Mouse (Mus musculus): ENCODE results near the gene Fbxo36. TPM values are rescaled to one million over a fixed set of nuclear protein-coding genes. Genes with fewer than 3 reads are reported as not detected.

The Fbxo36 gene
- total RNA-seq, 2 experiments from 2014 or later, result 3.8 TPM

DNA sequence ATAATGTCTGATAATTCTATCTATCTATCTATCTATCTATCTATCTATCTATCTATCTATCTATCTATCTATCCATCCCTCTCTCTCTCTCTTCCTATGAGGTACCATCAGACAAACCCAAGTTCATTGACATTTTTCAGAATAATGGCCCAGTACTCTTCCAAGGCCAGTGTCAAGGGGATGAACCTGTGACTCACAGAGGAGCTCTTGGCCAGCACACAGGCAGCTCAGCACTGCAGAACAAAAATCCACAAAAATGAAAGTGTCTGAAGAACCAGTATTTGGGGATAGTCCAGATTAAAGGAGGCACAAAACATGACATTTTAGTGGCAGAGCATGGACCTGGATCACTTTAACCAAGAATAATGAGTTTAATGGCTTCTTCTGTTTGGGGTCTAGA is 103.0 kb downstream of the Fbxo36 start:
- no peak for DNase-seq (ENCODE audit: low spot score in 2 of 2)

DNA sequence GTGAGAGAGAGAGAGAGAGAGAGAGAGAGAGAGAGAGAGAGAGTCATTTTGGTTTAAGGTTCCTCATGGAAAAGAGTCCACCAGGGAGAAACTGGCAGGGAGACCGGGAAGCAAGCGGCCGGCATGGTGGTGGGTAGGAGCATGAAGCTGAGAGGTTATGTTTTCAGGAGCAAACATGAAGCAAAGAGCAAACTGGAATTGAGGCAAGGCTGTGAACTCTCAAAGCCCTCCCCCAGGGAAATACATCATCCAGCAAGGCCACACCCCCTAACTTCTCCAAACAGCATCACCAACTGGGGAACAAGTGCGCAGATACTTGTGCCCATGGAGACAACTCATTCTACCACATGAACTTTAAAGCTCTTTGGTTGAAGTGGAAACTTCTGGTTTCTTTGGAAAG is 103.9 kb downstream of the Fbxo36 start:
- DNase-seq (ENCODE audit: low spot score in 2 of 2), result no peak

DNA sequence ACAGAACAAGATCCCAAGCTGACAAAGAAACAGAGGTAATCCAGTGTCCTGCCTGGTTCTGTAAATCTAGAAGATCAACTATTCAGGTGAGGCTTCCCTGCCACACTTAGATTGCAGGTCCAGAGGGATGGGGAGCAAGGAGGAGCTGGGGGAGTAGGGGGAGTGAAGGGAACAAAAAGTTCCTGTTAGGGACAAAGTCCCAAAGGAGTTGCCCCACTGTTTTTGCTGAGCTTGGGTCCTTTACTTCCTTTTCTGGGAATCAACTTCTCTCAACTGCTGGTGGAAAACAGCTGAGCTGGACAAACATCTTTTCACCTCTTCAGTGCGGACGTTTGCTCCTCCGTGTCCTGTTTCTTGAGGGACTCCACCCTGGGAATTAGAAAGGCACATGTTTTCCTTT is 106.3 kb downstream of the Fbxo36 start:
- DNase-seq (ENCODE audit: low spot score in 2 of 2), result no peak

DNA sequence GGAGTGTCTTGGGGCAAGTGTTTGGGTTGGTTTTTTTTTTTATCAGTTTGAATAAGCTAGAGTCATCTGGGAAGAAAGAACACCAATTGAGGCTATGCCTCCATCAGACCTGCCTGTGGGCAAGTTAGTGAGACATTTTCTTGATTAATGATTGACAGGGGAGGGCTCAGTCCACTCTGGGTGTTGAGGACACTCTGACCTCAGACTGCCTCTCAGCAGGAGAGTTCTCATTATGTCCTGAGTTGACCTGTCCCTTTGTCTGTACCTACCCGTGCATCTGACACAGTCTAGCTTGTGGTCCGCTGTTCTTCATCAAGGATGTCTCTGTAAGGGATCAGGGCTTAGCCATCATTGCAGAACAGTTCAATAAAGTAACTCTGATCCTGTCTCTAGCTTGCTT is 107.7 kb downstream of the Fbxo36 start:
- no peak for DNase-seq (ENCODE audit: low spot score in 2 of 2)

Other genes starting within 250 kb of the Fbxo36 start
- gene Dner, start 143.6 kb upstream of the Fbxo36 start, total RNA-seq (2021), result 1 to 10 TPM; 1.8 to 3.5 TPM
- 100 to 1,000 TPM; 266 to 274 TPM for gene Trip12, start 675 bp downstream of the Fbxo36 start, total RNA-seq (2021)
- gene Slc16a14, start 95.3 kb downstream of the Fbxo36 start, total RNA-seq (2021), result under 1 TPM in 1 of 2 experiments, not detected in 1; 0.08 TPM